Mouse (Mus musculus) liver, adult 2 months (tissue): Measurements from ENCODE around the gene Tmem238l. TPM values are rescaled to one million over a fixed set of nuclear protein-coding genes. Genes with fewer than 3 reads are reported as not detected.
A peak's percentile ranks its signal among the peaks of the same experiment; 100 is the strongest.

ENCODE experiments used
- DNase-seq: peaks from one replicate; pipeline ENCODE4 v3.0.0-alpha.2; 2011; ENCODE audit warnings: low read depth, low spot score; ENCODE audit errors: extremely low read depth
- H3K27ac ChIP-seq: fragments of 200-500 bp; replicated peaks from 2 replicates; pipeline ENCODE4 v1.5.1; 2012; ENCODE audit warnings: low read depth, mild to moderate bottlenecking, control low read depth, inconsistent platforms, low read length; ENCODE audit not compliant: insufficient read depth
- H3K27me3 ChIP-seq: fragments of 200-500 bp; 2 replicates; pipeline ENCODE4 v1.6.1; 2012; ENCODE audit warnings: mild to moderate bottlenecking, moderate library complexity, low read length, inconsistent platforms; ENCODE audit not compliant: control insufficient read depth, insufficient read depth
- H3K36me3 ChIP-seq: fragments of 200-500 bp; 2 replicates; pipeline ENCODE4 v1.6.1; 2012; ENCODE audit warnings: low read length, inconsistent platforms; ENCODE audit not compliant: control insufficient read depth, insufficient read depth
- H3K4me1 ChIP-seq: fragments of 200-500 bp; 2 replicates; pipeline ENCODE4 v1.6.1; 2011; ENCODE audit warnings: low read length; ENCODE audit not compliant: control insufficient read depth, insufficient read depth
- H3K4me3 ChIP-seq: fragments of 200-500 bp; 2 replicates; pipeline ENCODE4 v1.5.1; 2011; ENCODE audit warnings: low read depth, mild to moderate bottlenecking, control low read depth, low read length, moderate library complexity; ENCODE audit not compliant: insufficient read depth
- H3K79me2 ChIP-seq: fragments of 200-500 bp; 2 replicates; pipeline ENCODE4 v1.6.1; 2012; ENCODE audit warnings: inconsistent platforms, mild to moderate bottlenecking, low read length, moderate library complexity; ENCODE audit not compliant: control insufficient read depth, insufficient read depth
- H3K9ac ChIP-seq: fragments of 200-500 bp; 2 replicates; pipeline ENCODE4 v1.6.1; 2012; ENCODE audit warnings: low read depth, mild to moderate bottlenecking, control low read depth, inconsistent platforms, low read length
- CTCF ChIP-seq: fragments of 200-500 bp; IDR thresholded peaks from 2 replicates; pipeline ENCODE4 v1.5.1; 2011; ENCODE audit warnings: low read depth, low read length, control low read depth
- POLR2A ChIP-seq: fragments of 200-500 bp; IDR thresholded peaks from 2 replicates; pipeline ENCODE4 v1.6.1; 2011; ENCODE audit warnings: low read length, control low read depth; ENCODE audit not compliant: insufficient read depth; ENCODE audit errors: extremely low read depth
- WGBS: fragments of 180-500 bp; shearing (Covaris S2); methylation state at CpG from one replicate; pipeline ENCODE4 v1.1.7; 2018; 5-methylcytosine and 5-hydroxymethylcytosine counted together
- polyA plus RNA-seq: library from polyadenylated mRNA; depleted of rRNA; stranded (reverse); fragments of >200 nt; gene quantifications from 2 replicates; pipeline ENCODE4 v1.2.3, GENCODE M21; 2012
- total RNA-seq: library from RNA; depleted of rRNA; stranded (reverse); fragments of >200 nt; gene quantifications from 2 replicates; pipeline ENCODE4 v1.2.3, GENCODE M21; 2014

Tmem238l gene
- total and polyA plus RNA-seq, 2 experiments: not detected

DNA sequence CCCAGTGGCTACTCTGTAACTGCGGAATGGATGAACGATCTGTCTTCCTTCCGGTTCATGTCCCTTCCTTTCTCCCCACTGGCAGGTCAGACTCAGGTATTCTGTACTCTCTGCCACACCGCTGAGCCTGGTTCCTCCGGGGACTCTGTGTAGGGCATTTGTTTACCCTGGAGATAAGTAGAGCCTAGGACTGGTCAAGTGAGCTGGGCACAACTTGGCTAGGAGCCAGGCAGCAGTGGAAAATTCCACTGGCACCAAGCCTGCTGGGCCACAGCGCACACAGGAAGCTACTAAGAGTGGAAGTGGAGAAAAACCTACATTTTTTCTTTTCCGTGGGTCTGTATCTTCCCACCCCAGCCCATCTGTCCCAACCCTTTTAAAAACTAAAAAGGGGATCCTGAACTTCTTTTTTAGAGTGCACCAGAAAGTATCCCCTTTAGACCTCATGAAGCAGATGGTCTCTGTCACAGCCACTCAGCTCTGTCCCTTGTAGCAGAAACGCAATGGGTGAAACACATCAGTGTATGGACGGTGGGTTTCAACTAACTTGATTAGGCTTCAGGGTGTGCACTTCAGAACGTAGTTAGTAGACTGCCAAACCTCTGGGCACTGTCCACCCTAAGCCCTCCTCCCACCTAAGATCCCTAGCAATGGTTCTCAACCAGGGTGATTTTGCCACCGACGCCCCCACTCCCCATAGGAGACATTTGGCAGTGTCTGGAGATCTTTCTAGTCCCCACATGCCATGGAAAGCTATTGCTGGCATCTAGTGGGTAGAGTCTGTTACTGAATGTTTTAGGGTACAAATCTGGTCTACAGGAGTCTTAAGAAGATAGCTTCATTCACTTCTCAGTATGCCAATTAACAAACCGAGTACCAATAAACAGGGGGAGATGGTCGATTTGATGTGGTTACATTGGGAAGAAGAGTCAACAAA lies 42.3 kb downstream of the Tmem238l start:
- no peaks in the 10 kb centered on the region for H3K27me3 ChIP-seq
- WGBS: 59% methylated on average over 14 of the region's 14 CpGs
- no peak overlapping the region for H3K9ac ChIP-seq
- peak; percentile 61 for DNase-seq
- H3K36me3 ChIP-seq: no peaks in the 10 kb centered on the region
- no peak overlapping the region for H3K27ac ChIP-seq
- H3K4me1 ChIP-seq: no peaks in the 10 kb centered on the region
- no peak for TF ChIP-seq POLR2A
- no peaks in the 10 kb centered on the region for H3K79me2 ChIP-seq
- H3K4me3 ChIP-seq: no peak overlapping the region

DNA sequence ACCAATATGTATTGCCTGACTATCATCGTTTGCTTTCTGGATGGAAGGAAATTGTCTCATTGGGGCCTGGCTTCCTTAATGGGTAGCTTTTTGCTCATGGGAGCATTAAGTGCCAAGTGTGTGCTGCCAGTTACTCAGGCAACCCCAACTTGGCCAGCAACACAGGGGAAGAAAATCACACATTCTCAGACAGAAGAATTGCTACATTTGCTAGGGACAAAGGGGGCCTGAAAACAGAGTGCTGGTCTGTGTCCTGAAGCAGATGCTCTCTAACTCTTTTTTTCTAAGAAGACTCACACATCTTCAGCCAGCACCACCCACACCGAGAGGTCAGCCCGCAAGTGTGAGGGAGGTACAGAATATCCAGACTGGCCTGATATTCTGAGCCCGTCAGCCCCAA lies 44.2 kb downstream of the Tmem238l start:
- WGBS: 87% methylated on average over 4 of the region's 4 CpGs
- no peak for TF ChIP-seq CTCF
- Histone ChIP-seq H3K79me2 (no peaks in the 10 kb centered on the region), H3K36me3 (no peaks in the 10 kb centered on the region), H3K27me3 (no peaks in the 10 kb centered on the region), H3K4me3 (no peak overlapping the region), H3K27ac (no peak overlapping the region), H3K4me1 (no peaks in the 10 kb centered on the region), H3K9ac (no peak overlapping the region)
- no peak for DNase-seq

DNA sequence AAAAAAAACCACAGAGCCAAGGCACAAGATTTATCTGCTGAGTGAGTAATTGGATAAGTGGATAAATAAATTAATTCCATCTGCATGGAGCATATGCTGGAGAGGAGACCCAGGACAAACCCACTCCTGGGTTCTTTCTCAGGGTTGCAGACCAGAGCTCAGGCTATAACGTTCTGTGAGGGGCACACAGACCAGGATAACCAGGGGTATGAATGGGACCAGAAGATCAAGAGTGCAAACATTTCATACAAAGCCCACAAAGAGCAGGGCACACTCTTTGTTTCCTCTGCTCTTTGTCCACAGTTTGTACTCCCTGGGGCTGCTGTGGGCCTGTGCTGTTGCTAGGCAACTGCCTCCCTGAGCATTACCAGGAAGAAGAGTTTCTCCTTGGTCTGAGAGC lies 45.3 kb downstream of the Tmem238l start:
- H3K9ac ChIP-seq: no peak overlapping the region
- no peaks in the 10 kb centered on the region for H3K79me2 ChIP-seq
- no peak for DNase-seq
- no peaks in the 10 kb centered on the region for H3K4me1 ChIP-seq
- no peak overlapping the region for H3K4me3 ChIP-seq
- no peak for TF ChIP-seq POLR2A
- TF ChIP-seq CTCF: no peak
- H3K27ac ChIP-seq: no peak overlapping the region
- no peaks in the 10 kb centered on the region for H3K36me3 ChIP-seq
- WGBS: 59% methylated on average over 1 of the region's 1 CpGs
- no peaks in the 10 kb centered on the region for H3K27me3 ChIP-seq

DNA sequence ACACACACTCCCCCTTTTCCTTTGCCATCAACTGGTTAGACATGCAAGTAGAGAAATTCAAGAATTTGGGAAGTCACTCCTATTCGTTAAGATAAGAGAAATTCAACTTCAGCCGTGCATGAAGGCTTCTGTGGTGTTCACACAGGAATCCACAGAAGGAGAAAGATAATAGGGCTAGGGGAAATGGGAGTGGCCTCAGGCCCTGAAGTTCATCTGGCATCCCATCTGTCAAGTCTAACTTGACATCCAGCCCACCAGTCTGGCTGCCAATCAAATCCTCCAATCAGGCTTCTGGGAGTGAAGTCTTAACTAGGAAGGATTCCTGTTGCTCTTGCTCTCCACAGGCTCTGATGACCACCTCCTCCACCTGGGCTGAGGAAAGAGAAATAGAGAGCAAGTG lies 46.5 kb downstream of the Tmem238l start:
- TF ChIP-seq POLR2A: no peak
- no peak for TF ChIP-seq CTCF
- H3K36me3 ChIP-seq: no peaks in the 10 kb centered on the region
- DNase-seq: no peak
- no peak overlapping the region for H3K9ac ChIP-seq
- no peaks in the 10 kb centered on the region for H3K27me3 ChIP-seq
- no peaks in the 10 kb centered on the region for H3K79me2 ChIP-seq
- WGBS: 68% methylated on average over 2 of the region's 2 CpGs
- H3K4me1 ChIP-seq: no peaks in the 10 kb centered on the region
- no peak overlapping the region for H3K27ac ChIP-seq
- no peak overlapping the region for H3K4me3 ChIP-seq

DNA sequence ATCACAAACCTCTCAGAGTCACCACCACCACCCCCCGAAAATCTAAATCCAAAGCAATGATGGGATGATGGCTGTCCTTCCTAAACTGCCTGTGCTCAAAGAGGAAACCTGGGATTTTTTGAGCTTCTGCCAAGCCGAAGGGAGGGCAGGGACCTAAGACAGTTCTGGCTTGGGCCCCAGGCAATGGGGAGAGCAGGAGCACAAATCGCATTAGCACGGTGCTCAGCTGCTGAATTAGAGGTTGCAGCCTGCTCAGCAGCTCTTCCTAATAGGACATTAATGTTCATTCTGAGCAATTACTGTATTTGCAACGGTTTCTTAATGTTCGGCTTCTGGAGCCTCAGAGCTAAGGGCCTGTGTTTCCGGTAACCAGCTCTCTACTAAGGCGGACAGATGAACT lies 51.5 kb downstream of the Tmem238l start:
- no peak overlapping the region for H3K9ac ChIP-seq
- no peak overlapping the region for H3K27ac ChIP-seq
- no peaks in the 10 kb centered on the region for H3K4me1 ChIP-seq
- no peak overlapping the region for H3K4me3 ChIP-seq
- TF ChIP-seq POLR2A (no peak), CTCF (no peak)
- H3K36me3 ChIP-seq: no peaks in the 10 kb centered on the region
- 86% methylated on average over 8 of the region's 8 CpGs for WGBS
- H3K79me2 ChIP-seq: no peaks in the 10 kb centered on the region
- H3K27me3 ChIP-seq: no peaks in the 10 kb centered on the region
- DNase-seq: no peak

DNA sequence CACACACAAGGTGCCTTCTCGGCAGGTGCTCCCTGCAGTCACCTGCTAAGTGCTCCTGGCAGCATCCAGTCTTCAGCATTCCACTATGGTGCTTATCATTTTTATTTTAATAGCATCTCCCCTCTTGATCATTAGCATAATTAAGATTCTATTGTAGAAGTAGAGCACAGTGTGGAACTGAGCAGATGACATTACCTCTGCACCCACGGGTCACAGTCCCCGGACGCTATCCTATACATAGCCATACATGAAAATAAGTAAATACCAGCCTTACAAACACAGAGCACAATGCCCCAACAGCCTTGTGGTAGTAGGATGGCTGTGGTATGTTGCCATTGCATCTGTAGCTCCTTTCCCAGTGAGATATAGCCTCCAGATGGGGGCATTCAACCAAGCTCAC lies 52.1 kb downstream of the Tmem238l start:
- Histone ChIP-seq H3K4me3 (no peak overlapping the region), H3K79me2 (no peaks in the 10 kb centered on the region), H3K36me3 (no peaks in the 10 kb centered on the region), H3K27me3 (no peaks in the 10 kb centered on the region), H3K9ac (no peak overlapping the region), H3K27ac (no peak overlapping the region), H3K4me1 (no peaks in the 10 kb centered on the region)
- DNase-seq: no peak
- WGBS: 96% methylated on average over 4 of the region's 4 CpGs
- TF ChIP-seq CTCF (no peak), POLR2A (no peak)
